Mouse (Mus musculus): ENCODE data around the gene Neurl4. TPM values are rescaled to one million over a fixed set of nuclear protein-coding genes. Genes with fewer than 3 reads are reported as not detected.
"Not testable (repeated sequence)": the region's sequence is repeated elsewhere in the genome, so short reads cannot be mapped to it uniquely, and the experiment has no call there.

Neurl4 gene
- total RNA-seq (2021) = 100 to 1,000 TPM; 122 to 125 TPM
- long read RNA-seq, experiment 1, full-length matches to known transcripts = 1 of 45 reads
- long read RNA-seq, experiment 1, partial matches to known transcripts = 7 of 45 reads
- long read RNA-seq, experiment 1, other reads (novel, unspliced or antisense) = 37 of 45 reads
- long read RNA-seq, experiment 2, full-length matches to known transcripts = 5 of 78 reads
- long read RNA-seq, experiment 2, partial matches to known transcripts = 25 of 78 reads
- long read RNA-seq, experiment 2, other reads (novel, unspliced or antisense) = 48 of 78 reads

GRCm38 (mm10) chr11:69900471-69901405 lies at the start of gene Neurl4, which contains the start of gene 2810408A11Rik:
Gene Neurl4 (plus strand): TSS chr11:69901072.
Gene 2810408A11Rik (minus strand): TSS chr11:69900987.
- peak; percentile 88 to 92 for DNase-seq (ENCODE audit: low spot score in 2 of 2)
- no peak for TF ChIP-seq CTCF (conservative IDR thresholded peaks at IDR 0.05)
- peak within 1 kb of the TSS; percentile 94 for H3K27ac ChIP-seq
- H3K4me3 ChIP-seq = peak within 1 kb of the TSS; percentile 72

- TF ChIP-seq CTCF (conservative IDR thresholded peaks at IDR 0.05) = no peak
- no peak for DNase-seq (ENCODE audit: low spot score in 2 of 2)
- H3K4me3 ChIP-seq = no peak overlapping the region
- H3K27ac ChIP-seq = no peak overlapping the region
Measured at GRCm38 (mm10) chr11:69853994-69854393, 46.9 kb upstream of the Neurl4 start.

- Histone ChIP-seq H3K4me3 (no peak overlapping the region), H3K27ac (no peak overlapping the region)
- TF ChIP-seq CTCF (conservative IDR thresholded peaks at IDR 0.05) = no peak
- no peak for DNase-seq (ENCODE audit: low spot score in 2 of 2)
Measured at GRCm38 (mm10) chr11:69854680-69855079, 46.2 kb upstream of the Neurl4 start.

GRCm38 (mm10) chr11:69855347-69855746 lies 45.5 kb upstream of the Neurl4 start:
- peak; percentile 68 for TF ChIP-seq CTCF (conservative IDR thresholded peaks at IDR 0.05)
- no peak overlapping the region for H3K4me3 ChIP-seq
- H3K27ac ChIP-seq = no peak overlapping the region
- DNase-seq (ENCODE audit: low spot score in 2 of 2) = no peak

DNA sequence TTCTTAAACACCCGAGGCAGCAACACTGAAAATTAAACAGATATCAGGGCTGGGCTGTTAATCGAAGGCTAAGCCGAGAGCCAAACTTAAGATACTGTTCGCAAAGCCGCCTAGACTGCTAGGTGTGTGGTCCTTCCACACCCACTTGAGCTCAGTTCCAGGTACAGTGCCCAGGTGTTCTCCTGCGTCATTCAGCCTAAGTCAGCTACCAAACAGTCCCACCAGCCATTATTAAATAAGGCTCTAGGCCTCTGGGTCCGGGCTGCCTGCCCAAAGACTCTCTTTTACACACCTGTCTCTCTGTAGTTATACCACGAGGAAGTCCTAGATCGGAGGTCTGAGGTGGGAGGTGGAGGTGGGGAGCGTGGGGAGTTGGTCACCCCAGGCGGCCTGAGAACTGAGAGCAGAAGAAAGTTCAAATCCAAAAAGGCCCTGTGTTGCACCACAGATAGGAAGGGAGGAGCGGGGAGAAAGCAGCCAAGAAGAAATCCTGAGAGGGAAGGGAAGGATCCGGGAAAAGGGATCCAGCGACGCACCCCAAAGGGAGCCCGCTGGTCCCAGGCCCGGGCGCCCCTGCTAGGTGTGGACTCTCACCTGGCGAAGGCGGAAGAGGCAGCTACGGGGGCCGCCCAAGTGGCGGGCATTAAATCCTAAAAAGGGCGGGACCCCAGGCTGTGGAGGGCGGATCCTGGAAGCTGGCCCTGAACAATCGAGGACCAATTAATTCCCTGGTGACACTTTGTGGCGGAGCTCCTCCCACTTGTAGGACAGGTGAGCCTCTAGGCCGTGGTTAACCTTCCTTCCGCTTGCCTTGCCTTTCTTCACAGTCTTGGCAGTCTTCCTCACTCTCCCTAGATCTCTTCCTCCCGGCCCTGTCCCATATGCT lies 42.5 kb upstream of the Neurl4 start, which contains the start of gene Tnk1:
TSS of gene Tnk1 (minus strand) at position 618 of the 886 bp plus-strand sequence.
- TF ChIP-seq CTCF (conservative IDR thresholded peaks at IDR 0.05) = no peak
- DNase-seq (ENCODE audit: low spot score in 2 of 2) = no peak
- Histone ChIP-seq H3K4me3 (no peak within 1 kb of the TSS), H3K27ac (no peak within 1 kb of the TSS)

DNA sequence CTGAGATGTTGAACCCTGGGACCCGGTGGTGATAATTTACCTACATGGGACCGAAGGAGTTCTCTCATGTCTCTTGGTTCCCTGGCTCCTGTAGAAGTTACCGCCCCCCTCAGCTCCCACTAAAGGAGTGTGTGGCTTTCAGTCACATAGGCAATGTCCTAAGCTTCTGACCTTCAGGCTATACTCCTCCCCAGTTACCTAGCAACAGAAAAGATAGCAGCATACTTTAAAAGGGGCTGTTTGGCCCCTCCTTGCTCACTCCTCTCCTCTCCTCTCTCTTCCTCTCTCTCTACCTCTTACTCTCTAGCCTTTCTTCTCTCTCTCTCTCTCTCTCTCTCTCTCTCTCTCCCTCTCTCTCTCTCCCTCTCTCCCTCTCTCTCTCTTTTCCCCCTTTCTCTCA lies 37.1 kb upstream of the Neurl4 start:
- DNase-seq (ENCODE audit: low spot score in 2 of 2); H3K4me3 ChIP-seq; H3K27ac ChIP-seq: not testable (repeated sequence)

DNA sequence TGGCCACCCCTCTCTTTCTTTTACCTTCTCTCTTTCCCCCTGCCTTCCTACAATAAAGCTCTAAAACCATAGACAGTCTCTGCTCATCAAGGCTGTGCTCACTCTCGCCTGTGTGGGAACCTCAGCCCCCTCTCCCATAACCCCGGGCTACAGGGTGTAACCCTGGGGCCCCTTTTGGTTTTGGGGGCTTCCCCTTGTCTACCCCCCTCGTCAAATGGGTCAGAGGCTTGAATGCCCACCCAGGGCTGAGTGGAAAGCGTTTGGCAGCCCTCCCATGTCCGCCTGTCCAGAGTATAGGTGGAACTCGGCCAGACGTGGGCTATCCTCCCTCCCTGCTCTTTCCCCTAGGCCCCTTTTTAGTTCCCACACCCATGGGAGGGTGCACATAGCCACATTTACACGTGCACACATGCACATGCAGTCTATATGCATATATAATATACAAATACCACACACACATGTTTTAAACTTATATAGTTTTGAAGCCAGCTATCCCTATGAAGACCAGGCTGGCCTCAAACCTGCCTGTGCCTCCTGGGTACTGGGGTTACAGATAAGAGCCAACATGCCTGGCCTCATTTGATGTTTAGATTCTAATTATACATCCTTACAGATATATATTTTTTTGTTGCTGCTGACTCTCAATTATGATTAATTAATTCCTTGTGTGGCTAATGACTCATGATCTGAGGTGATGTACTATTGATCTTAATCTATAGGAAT lies 36.6 kb upstream of the Neurl4 start:
- DNase-seq (ENCODE audit: low spot score in 2 of 2) = no peak
- Histone ChIP-seq H3K4me3 (no peak overlapping the region), H3K27ac (no peak overlapping the region)
- TF ChIP-seq CTCF (conservative IDR thresholded peaks at IDR 0.05) = no peak

- no peak for TF ChIP-seq CTCF (conservative IDR thresholded peaks at IDR 0.05)
Measured at GRCm38 (mm10) chr11:69865561-69865960, 35.3 kb upstream of the Neurl4 start.

GRCm38 (mm10) chr11:69867335-69867734 lies 33.5 kb upstream of the Neurl4 start:
- no peak for TF ChIP-seq CTCF (conservative IDR thresholded peaks at IDR 0.05)
- Histone ChIP-seq H3K4me3 (no peak overlapping the region), H3K27ac (no peak overlapping the region)
- DNase-seq (ENCODE audit: low spot score in 2 of 2) = no peak

More at GRCm38 (mm10) chr11:69865561-69865960, 35.3 kb upstream of the Neurl4 start:
- Histone ChIP-seq H3K4me3 (no peak overlapping the region), H3K27ac (no peak overlapping the region)
- DNase-seq (ENCODE audit: low spot score in 2 of 2) = no peak

- no peak for DNase-seq (ENCODE audit: low spot score in 2 of 2)
- TF ChIP-seq CTCF (conservative IDR thresholded peaks at IDR 0.05) = no peak
- no peak overlapping the region for H3K27ac ChIP-seq
- H3K4me3 ChIP-seq = no peak overlapping the region
Measured at GRCm38 (mm10) chr11:69870289-69871069, 30.4 kb upstream of the Neurl4 start.

GRCm38 (mm10) chr11:69871822-69872221 lies 29.1 kb upstream of the Neurl4 start:
- no peak for TF ChIP-seq CTCF (conservative IDR thresholded peaks at IDR 0.05)
- DNase-seq (ENCODE audit: low spot score in 2 of 2) = no peak
- H3K27ac ChIP-seq = no peak overlapping the region
- H3K4me3 ChIP-seq = no peak overlapping the region

Data from layer of hippocampus, adult 2 months (tissue).